Mouse (Mus musculus) MEL (cell line): ENCODE measurements around the gene Mmp27. TPM values are rescaled to one million over a fixed set of nuclear protein-coding genes. Genes with fewer than 3 reads are reported as not detected.
A peak's percentile ranks its signal among the peaks of the same experiment; 100 is the strongest.

Experiments used
- DNase-seq: peaks from one replicate; pipeline ENCODE4 v3.0.0; 2011; ENCODE audit warnings: low read depth, low spot score
- H3K27ac ChIP-seq: 2 replicates; pipeline ENCODE4 v1.5.1; 2012; ENCODE audit warnings: low read depth, mild to moderate bottlenecking, control low read depth, low read length, moderate library complexity; ENCODE audit not compliant: control insufficient read depth
- H3K27me3 ChIP-seq, 2 experiments: fragments of 150-350 bp in 1 of 2; sonication (generic) in 1 of 2; 2 replicates each; pipeline ENCODE4 v1.6.1; 2012; ENCODE audit warnings: low read length in 2 of 2, mild to moderate bottlenecking in 2 of 2, improper control_type of control experiment in 1 of 2, moderate library complexity in 1 of 2; ENCODE audit not compliant: insufficient read depth in 2 of 2, control insufficient read depth in 1 of 2
- H3K36me3 ChIP-seq, 2 experiments: 2 replicates each; pipeline ENCODE4 v1.6.1; 2012 to 2014; ENCODE audit warnings: low read length in 2 of 2, improper control_type of control experiment in 1 of 2, inconsistent platforms in 1 of 2, mild to moderate bottlenecking in 1 of 2; ENCODE audit not compliant: insufficient read depth in 2 of 2, control insufficient read depth in 1 of 2
- H3K4me1 ChIP-seq, 2 experiments: fragments of 150-350 bp in 1 of 2; sonication (generic) in 1 of 2; 2 replicates each; pipeline ENCODE4 v1.6.1; 2012; ENCODE audit warnings: low read length in 2 of 2, improper control_type of control experiment in 1 of 2, mild to moderate bottlenecking in 1 of 2; ENCODE audit not compliant: insufficient read depth in 2 of 2, control insufficient read depth in 1 of 2
- H3K4me3 ChIP-seq, 2 experiments: fragments of 150-350 bp in 1 of 2; sonication (generic) in 1 of 2; 2 replicates each; pipeline ENCODE4 v1.5.1; 2012; ENCODE audit warnings: low read depth in 2 of 2, low read length in 2 of 2, mild to moderate bottlenecking in 2 of 2, moderate library complexity in 2 of 2, control low read depth in 1 of 2, improper control_type of control experiment in 1 of 2; ENCODE audit not compliant: control insufficient read depth in 1 of 2, insufficient read depth in 1 of 2
- H3K79me2 ChIP-seq: 2 replicates; pipeline ENCODE4 v1.6.1; 2012; ENCODE audit warnings: mild to moderate bottlenecking, low read length, moderate library complexity; ENCODE audit not compliant: control insufficient read depth, poor library complexity, insufficient read depth
- H3K9ac ChIP-seq: 2 replicates; pipeline ENCODE4 v1.6.1; 2012; ENCODE audit warnings: low read depth, mild to moderate bottlenecking, control low read depth, low read length, moderate library complexity; ENCODE audit not compliant: control insufficient read depth, poor library complexity, severe bottlenecking
- H3K9me3 ChIP-seq: fragments of 150-350 bp; sonication (generic); replicated peaks from 2 replicates; pipeline ENCODE4 v1.6.1; 2012; ENCODE audit warnings: mild to moderate bottlenecking, low read length, improper control_type of control experiment, moderate library complexity; ENCODE audit not compliant: insufficient read depth
- CHD1 ChIP-seq: IDR thresholded peaks from 2 replicates; pipeline ENCODE4 v1.6.1; 2012; ENCODE audit warnings: low read depth, mild to moderate bottlenecking, inconsistent platforms, low read length, improper control_type of control experiment
- CTCF ChIP-seq, 3 experiments: IDR thresholded peaks in 2 of 3; conservative IDR thresholded peaks in 1 of 3; 2 replicates each; pipeline ENCODE4 v1.5.1; 2011 to 2012; ENCODE audit warnings: low read length in 3 of 3, low read depth in 2 of 3, mild to moderate bottlenecking in 2 of 3, improper control_type of control experiment in 1 of 3, inconsistent platforms in 1 of 3, mixed read lengths in 1 of 3, moderate library complexity in 1 of 3; ENCODE audit not compliant: control insufficient read depth in 1 of 3, insufficient read depth in 1 of 3, poor library complexity in 1 of 3, severe bottlenecking in 1 of 3
- GABPA ChIP-seq: IDR thresholded peaks from 2 replicates; pipeline ENCODE4 v1.6.1; 2012; ENCODE audit warnings: low read depth, mild to moderate bottlenecking, inconsistent platforms, low read length, improper control_type of control experiment, moderate library complexity
- MAX ChIP-seq: IDR thresholded peaks from 2 replicates; pipeline ENCODE4 v1.6.1; 2011; ENCODE audit warnings: low read length, improper control_type of control experiment
- MAZ ChIP-seq: IDR thresholded peaks from 2 replicates; pipeline ENCODE4 v1.6.1; 2012; ENCODE audit warnings: low read depth, mild to moderate bottlenecking, inconsistent platforms, low read length, improper control_type of control experiment
- MEF2A ChIP-seq: IDR thresholded peaks from 2 replicates; pipeline ENCODE4 v1.6.1; 2014; ENCODE audit warnings: low read depth, mild to moderate bottlenecking, inconsistent platforms, low read length, improper control_type of control experiment; ENCODE audit not compliant: poor library complexity, insufficient replicate concordance, severe bottlenecking; ENCODE audit errors: extremely low read depth
- MXI1 ChIP-seq: IDR thresholded peaks from 2 replicates; pipeline ENCODE4 v1.6.1; 2011; ENCODE audit warnings: mild to moderate bottlenecking, low read depth, low read length, improper control_type of control experiment
- MYC ChIP-seq: IDR thresholded peaks from 2 replicates; pipeline ENCODE4 v1.6.1; 2011; ENCODE audit warnings: low read depth, mild to moderate bottlenecking, low read length, improper control_type of control experiment, moderate library complexity
- POLR2A ChIP-seq, 2 experiments: IDR thresholded peaks; 2 replicates each; pipeline ENCODE4 v1.6.1; 2011 to 2012; ENCODE audit warnings: low read length in 2 of 2, mild to moderate bottlenecking in 2 of 2, control low read depth in 1 of 2, improper control_type of control experiment in 1 of 2, low read depth in 1 of 2, moderate library complexity in 1 of 2; ENCODE audit not compliant: control insufficient read depth in 1 of 2, insufficient read depth in 1 of 2, poor library complexity in 1 of 2
- POLR2AphosphoS2 ChIP-seq: IDR thresholded peaks from 2 replicates; pipeline ENCODE4 v1.6.1; 2011; ENCODE audit warnings: low read length, improper control_type of control experiment
- RAD21 ChIP-seq: IDR thresholded peaks from 2 replicates; pipeline ENCODE4 v1.6.1; 2011; ENCODE audit warnings: mild to moderate bottlenecking, low read depth, low read length, improper control_type of control experiment
- RCOR1 ChIP-seq: IDR thresholded peaks from 2 replicates; pipeline ENCODE4 v1.6.1; 2012; ENCODE audit warnings: low read depth, mild to moderate bottlenecking, inconsistent platforms, low read length, improper control_type of control experiment
- SMC3 ChIP-seq: IDR thresholded peaks from 2 replicates; pipeline ENCODE4 v1.6.1; 2011; ENCODE audit warnings: low read depth, low read length, improper control_type of control experiment
- TBP ChIP-seq: IDR thresholded peaks from 2 replicates; pipeline ENCODE4 v1.8.0; 2011; ENCODE audit warnings: low read depth, low read length, improper control_type of control experiment
- TCF12 ChIP-seq: IDR thresholded peaks from 2 replicates; pipeline ENCODE4 v1.6.1; 2014; ENCODE audit warnings: low read depth, mild to moderate bottlenecking, inconsistent platforms, low read length, improper control_type of control experiment, moderate library complexity
- UBTF ChIP-seq: IDR thresholded peaks from 2 replicates; pipeline ENCODE4 v1.6.1; 2012; ENCODE audit warnings: low read depth, mild to moderate bottlenecking, inconsistent platforms, low read length, improper control_type of control experiment, moderate library complexity, borderline replicate concordance; ENCODE audit not compliant: insufficient read depth
- ZC3H11A ChIP-seq: IDR thresholded peaks from 2 replicates; pipeline ENCODE4 v1.6.1; 2012; ENCODE audit warnings: low read depth, mild to moderate bottlenecking, inconsistent platforms, low read length, improper control_type of control experiment
- ZMIZ1 ChIP-seq: IDR thresholded peaks from 2 replicates; pipeline ENCODE4 v1.6.1; 2012; ENCODE audit warnings: low read depth, mild to moderate bottlenecking, inconsistent platforms, low read length, improper control_type of control experiment, moderate library complexity
- ZNF384 ChIP-seq: IDR thresholded peaks from 2 replicates; pipeline ENCODE4 v1.6.1; 2012; ENCODE audit warnings: low read depth, mild to moderate bottlenecking, inconsistent platforms, low read length, improper control_type of control experiment
- polyA plus RNA-seq, 2 experiments: library from polyadenylated mRNA; stranded (reverse) in 1 of 2; unstranded in 1 of 2; fragments of >175 nt in 1 of 2; fragments of >200 nt in 1 of 2; gene quantifications; 2 replicates each; pipeline versions ENCODE4 v1.2.1 to v1.2.4; 2012; ENCODE audit warnings: low replicate concordance in 2 of 2, low read depth in 1 of 2; ENCODE audit not compliant: insufficient read length in 2 of 2, insufficient read depth in 1 of 2, missing spikeins in 1 of 2
- total RNA-seq: library from RNA; depleted of rRNA; stranded (reverse); fragments of 300-350 nt; gene quantifications from 2 replicates; pipeline ENCODE4 v1.2.3, GENCODE M21; 2012

Gene Mmp27
- total and polyA plus RNA-seq, 3 experiments = 0.27 TPM; not detected in 2

DNA sequence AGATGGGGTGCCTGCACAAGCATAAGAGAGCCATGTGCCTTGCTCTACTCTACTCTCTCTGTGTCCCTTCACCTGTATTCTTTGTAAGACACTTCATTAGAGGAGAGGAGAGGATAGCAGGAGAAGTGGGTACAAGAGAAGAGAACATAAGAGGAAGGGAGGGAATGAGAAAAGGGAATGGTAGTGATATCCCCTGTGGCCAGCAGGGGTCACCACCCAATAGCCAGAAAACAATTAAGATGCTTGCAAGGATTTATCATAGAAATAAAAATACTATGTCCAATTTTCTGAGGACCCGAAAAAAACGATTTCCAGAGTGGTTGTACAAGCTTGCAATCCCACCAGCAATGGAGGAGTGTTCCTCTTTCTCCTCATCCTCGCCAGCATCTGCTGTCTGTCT lies 16.8 kb upstream of the Mmp27 start:
- Histone ChIP-seq H3K4me3 (no peak overlapping the region), H3K4me1 (no peaks in the 10 kb centered on the region), H3K9me3 (no peaks in the 10 kb centered on the region), H3K36me3 (no peaks in the 10 kb centered on the region), H3K27ac (no peak overlapping the region), H3K9ac (no peak overlapping the region), H3K27me3 (no peaks in the 10 kb centered on the region; a peak in 2 of 4 replicates), H3K79me2 (no peaks in the 10 kb centered on the region)
- 0 out of 2 replicates have a peak, but pooled peaks have one; percentile 15 for TF ChIP-seq TCF12
- TF ChIP-seq GABPA = no peak
- no peak for TF ChIP-seq MXI1
- TF ChIP-seq CTCF (IDR thresholded peaks at IDR 0.05 in 2 of 3, conservative IDR thresholded peaks at IDR 0.05 in 1 of 3; ENCODE audit: control insufficient read depth in 1 of 3, insufficient read depth in 1 of 3, low read depth in 2 of 3, low read length in 3 of 3, poor library complexity in 1 of 3, severe bottlenecking in 1 of 3) = peak; percentile 71 to 85 (median 74)
- peak; percentile 92 for TF ChIP-seq SMC3
- TF ChIP-seq ZMIZ1 = no peak
- TF ChIP-seq CHD1 = no peak
- no peak for TF ChIP-seq MEF2A
- TF ChIP-seq RCOR1 = 0 out of 2 replicates have a peak, but pooled peaks have one; percentile 15
- peak; percentile 81 for TF ChIP-seq ZC3H11A
- no peak for TF ChIP-seq MAZ
- TF ChIP-seq MAX = no peak
- TF ChIP-seq POLR2AphosphoS2 = no peak
- no peak for TF ChIP-seq MYC
- TF ChIP-seq ZNF384 = no peak
- peak; percentile 75 for TF ChIP-seq RAD21
- DNase-seq = peak; percentile 69

GRCm38 (mm10) chr9:7558221-7559017 lies 12.8 kb upstream of the Mmp27 start, which contains the start of gene Mmp8:
Mmp8 (plus strand) TSS chr9:7558456.
- Histone ChIP-seq H3K27me3 (peaks cover 0 to 3% of the 10 kb centered on the region in 2 experiments; a peak in 2 of 4 replicates), H3K79me2 (no peaks in the 10 kb centered on the region), H3K9me3 (no peaks in the 10 kb centered on the region), H3K4me3 (no peak within 1 kb of the TSS), H3K4me1 (no peaks in the 10 kb centered on the region), H3K27ac (no peak within 1 kb of the TSS), H3K36me3 (no peaks in the 10 kb centered on the region), H3K9ac (no peak within 1 kb of the TSS)
- TF ChIP-seq UBTF (no peak), TBP (no peak), POLR2A (IDR thresholded peaks at IDR 0.05; ENCODE audit: control insufficient read depth in 1 of 2, insufficient read depth in 1 of 2, low read depth in 1 of 2, low read length in 2 of 2, poor library complexity in 1 of 2) (no peak)
- no peak for DNase-seq
